Mouse (Mus musculus) hindbrain, embryonic 14.5 days (tissue): ENCODE data around the gene Morn2. TPM values are rescaled to one million over a fixed set of nuclear protein-coding genes. Genes with fewer than 3 reads are reported as not detected.
"Not testable (repeated sequence)": the region's sequence is repeated elsewhere in the genome, so short reads cannot be mapped to it uniquely, and the experiment has no call there.

Experiments
- ATAC-seq: fragments of 200-750 bp; cut with Nextera tagmentation; 2 replicates; pipeline ENCODE4 v1.8.0; 2017; ENCODE audit warnings: moderate number of reproducible peaks, mild to moderate bottlenecking, moderate TSS enrichment, moderate library complexity; ENCODE audit not compliant: low FRiP score
- DNase-seq: peaks from one replicate; pipeline ENCODE4 v3.0.0-alpha.2; 2015; ENCODE audit warnings: low spot score
- H3K27ac ChIP-seq: fragments of 300-500 bp; sonication (generic); 2 replicates; pipeline ENCODE4 v1.5.1; 2014; ENCODE audit warnings: mild to moderate bottlenecking, moderate library complexity
- H3K27me3 ChIP-seq: fragments of 300-500 bp; sonication (generic); 2 replicates; pipeline ENCODE4 v1.6.1; 2014; ENCODE audit warnings: mild to moderate bottlenecking, low read length, mixed read lengths; ENCODE audit not compliant: control insufficient read depth, insufficient read depth
- H3K36me3 ChIP-seq: fragments of 300-500 bp; sonication (generic); replicated peaks from 2 replicates; pipeline ENCODE4 v1.6.1; 2014; ENCODE audit not compliant: control insufficient read depth, insufficient read depth
- H3K4me1 ChIP-seq: fragments of 300-500 bp; sonication (generic); replicated peaks from 2 replicates; pipeline ENCODE4 v1.6.1; 2014; ENCODE audit warnings: antibody characterized with exemption, low read length, mixed read lengths; ENCODE audit not compliant: control insufficient read depth, insufficient read depth
- H3K4me2 ChIP-seq: fragments of 300-500 bp; sonication (generic); replicated peaks from 2 replicates; pipeline ENCODE4 v1.6.1; 2014; ENCODE audit warnings: mild to moderate bottlenecking, moderate library complexity
- H3K4me3 ChIP-seq: fragments of 300-500 bp; sonication (generic); replicated peaks from 2 replicates; pipeline ENCODE4 v1.5.1; 2014; ENCODE audit warnings: mild to moderate bottlenecking, low read length
- H3K9ac ChIP-seq: fragments of 300-500 bp; sonication (generic); 2 replicates; pipeline ENCODE4 v1.6.1; 2014
- H3K9me3 ChIP-seq: fragments of 300-500 bp; sonication (generic); 2 replicates; pipeline ENCODE4 v1.6.1; 2016; ENCODE audit warnings: low read length; ENCODE audit not compliant: control insufficient read depth
- WGBS: fragments of 180-500 bp; shearing (Covaris S2); extraction: QIAGEN DNeasy Blood & Tissue Kit; methylation state at CpG from one replicate; pipeline ENCODE4 v1.1.7; 2014; 5-methylcytosine and 5-hydroxymethylcytosine counted together
- polyA plus RNA-seq: library from polyadenylated mRNA; unstranded; fragments of >200 nt; fragmentation: Nextera tagmentation; extraction: Ambion mirVana; gene quantifications from 2 replicates; pipeline ENCODE4 v1.2.1, GENCODE M21; 2014

The Morn2 gene
- 58.1 and 64.2 TPM in 2 replicates for polyA plus RNA-seq

- ATAC-seq: peak; percentile 98
- under 1% methylated on average over 34 of the region's 35 CpGs for WGBS
- Histone ChIP-seq H3K4me3 (peak within 1 kb of the TSS; percentile 90), H3K9me3 (no peaks in the 10 kb centered on the region), H3K36me3 (no peaks in the 10 kb centered on the region), H3K9ac (peak within 1 kb of the TSS; percentile 95), H3K27ac (peak within 1 kb of the TSS; percentile 92), H3K27me3 (no peaks in the 10 kb centered on the region), H3K4me2 (peak within 1 kb of the TSS; percentile 60), H3K4me1 (peaks cover 13% of the 10 kb centered on the region; the same call in 1 of the 2 replicates)
- peak; percentile 94 for DNase-seq
Measured at GRCm38 (mm10) chr17:80290074-80290657, at the start of gene Morn2, which contains the start of gene Dhx57. Gene Morn2, plus strand, starts transcription at chr17:80290203. Gene Dhx57, minus strand, starts transcription at chr17:80290476.

DNA sequence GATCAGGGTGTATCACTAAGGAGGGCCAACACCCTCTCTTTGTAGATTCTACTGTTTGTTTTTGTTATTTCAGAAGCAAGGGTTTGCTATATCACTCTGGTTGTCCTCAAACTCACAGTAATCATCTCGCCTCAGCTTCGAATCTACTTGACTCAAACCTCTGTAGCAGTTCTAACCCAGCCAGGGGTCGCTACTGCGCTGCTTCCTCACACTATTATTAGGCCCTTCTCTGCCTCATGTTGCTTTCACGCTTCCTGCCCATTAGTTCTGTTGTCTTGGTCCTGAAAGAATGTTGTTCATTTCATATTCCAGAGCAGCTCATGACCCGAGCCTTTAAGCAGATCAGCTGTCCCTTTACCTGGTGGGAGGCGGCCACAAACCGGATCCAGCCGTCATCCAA lies 48.4 kb upstream of the Morn2 start:
- no peak for ATAC-seq
- Histone ChIP-seq H3K4me3 (no peak overlapping the region), H3K27ac (no peak overlapping the region), H3K9me3 (no peaks in the 10 kb centered on the region), H3K36me3 (peaks cover 99% of the 10 kb centered on the region), H3K4me2 (no peak overlapping the region), H3K9ac (no peak overlapping the region), H3K4me1 (no peaks in the 10 kb centered on the region), H3K27me3 (no peaks in the 10 kb centered on the region)
- 86% methylated on average over 9 of the region's 9 CpGs for WGBS
- DNase-seq: no peak

DNA sequence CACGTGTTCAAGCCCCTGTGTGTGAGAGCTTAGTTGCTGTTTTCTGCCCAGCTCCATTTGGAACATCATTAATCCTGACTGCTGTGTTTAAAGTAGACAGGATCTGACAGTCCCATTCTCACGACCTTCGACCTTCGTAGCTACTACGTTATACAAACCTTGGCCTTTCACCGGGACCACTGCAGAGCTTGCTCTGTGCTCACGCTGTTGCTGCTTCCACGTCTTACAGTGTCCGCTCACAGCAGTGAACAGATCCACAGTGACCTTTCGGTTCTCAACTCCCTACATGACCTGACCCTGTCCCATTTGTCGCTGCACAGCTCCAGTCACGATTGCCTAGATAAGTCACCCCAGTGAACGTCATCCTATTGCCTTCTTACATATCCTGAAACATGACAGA lies 46.9 kb upstream of the Morn2 start:
- ATAC-seq (no peak), DNase-seq (no peak)
- Histone ChIP-seq H3K27ac (no peak overlapping the region), H3K9me3 (no peaks in the 10 kb centered on the region), H3K27me3 (no peaks in the 10 kb centered on the region), H3K4me1 (no peaks in the 10 kb centered on the region), H3K36me3 (peaks cover 99% of the 10 kb centered on the region), H3K4me2 (no peak overlapping the region), H3K9ac (no peak overlapping the region), H3K4me3 (no peak overlapping the region)
- whole genome bisulfite sequencing: 58% methylated on average over 13 of the region's 13 CpGs

- no peaks in the 10 kb centered on the region for H3K27me3 ChIP-seq
- WGBS: 84% methylated on average over 13 of the region's 13 CpGs
- DNase-seq (no peak), ATAC-seq (no peak)
- H3K4me3 ChIP-seq: no peak overlapping the region
- no peaks in the 10 kb centered on the region for H3K9me3 ChIP-seq
- H3K27ac ChIP-seq: no peak overlapping the region
- H3K4me2 ChIP-seq: no peak overlapping the region
- peaks cover 100% of the 10 kb centered on the region for H3K36me3 ChIP-seq
- H3K9ac ChIP-seq: no peak overlapping the region
- no peaks in the 10 kb centered on the region for H3K4me1 ChIP-seq
Measured at GRCm38 (mm10) chr17:80252757-80253525, 37.1 kb upstream of the Morn2 start.

DNA sequence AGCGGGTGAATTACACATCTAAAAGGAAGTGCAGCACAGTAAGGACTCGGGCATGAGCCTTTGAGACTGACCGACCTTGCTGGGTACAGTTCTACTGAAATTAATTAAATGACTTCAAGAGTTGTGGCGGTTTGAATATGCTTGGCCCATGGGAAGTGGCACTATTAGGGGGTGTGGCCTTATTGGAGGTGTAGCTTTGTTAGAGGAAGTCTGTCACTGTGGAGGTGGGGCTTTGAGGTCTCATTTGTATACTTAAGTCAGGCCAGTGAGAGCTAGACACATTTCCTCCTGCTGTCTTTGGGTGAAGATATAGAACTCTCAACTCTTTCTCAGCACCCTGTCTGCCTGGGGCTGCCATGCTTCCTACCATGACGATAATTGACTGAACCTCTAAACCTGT lies 35.6 kb upstream of the Morn2 start:
- 95% methylated on average over 5 of the region's 5 CpGs for whole genome bisulfite sequencing

DNA sequence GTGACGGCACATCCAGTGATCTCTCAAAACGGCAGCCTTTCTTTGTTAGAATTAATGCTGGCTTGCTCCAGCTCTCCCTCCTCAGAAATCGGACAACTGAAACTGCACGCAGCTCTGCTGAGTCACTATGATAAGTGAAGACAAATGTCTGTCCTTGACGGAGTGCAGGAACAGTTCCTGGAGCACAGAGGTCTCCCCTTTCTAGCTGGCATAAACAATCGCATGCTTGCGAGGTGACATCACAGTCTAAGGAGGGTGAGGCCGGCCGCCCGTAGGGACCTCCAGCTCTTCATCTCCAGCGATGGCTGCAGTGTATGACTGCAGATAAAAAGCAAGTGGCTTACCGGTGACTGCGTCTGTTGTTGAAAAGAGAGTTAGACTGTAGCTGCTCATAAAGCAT lies 34.8 kb upstream of the Morn2 start:
- no peaks in the 10 kb centered on the region for H3K27me3 ChIP-seq
- H3K4me2 ChIP-seq: no peak overlapping the region
- ATAC-seq: no peak
- H3K9me3 ChIP-seq: no peaks in the 10 kb centered on the region
- WGBS: 69% methylated on average over 13 of the region's 13 CpGs
- H3K27ac ChIP-seq: no peak overlapping the region
- H3K4me1 ChIP-seq: no peaks in the 10 kb centered on the region
- no peak for DNase-seq
- H3K9ac ChIP-seq: no peak overlapping the region
- no peak overlapping the region for H3K4me3 ChIP-seq
- peaks cover 100% of the 10 kb centered on the region for H3K36me3 ChIP-seq

More for the DNA sequence above, 35.6 kb upstream of the Morn2 start:
- H3K4me2 ChIP-seq: no peak overlapping the region
- no peak overlapping the region for H3K4me3 ChIP-seq
- H3K9me3 ChIP-seq: no peaks in the 10 kb centered on the region
- no peak overlapping the region for H3K27ac ChIP-seq
- no peak for ATAC-seq
- H3K36me3 ChIP-seq: peaks cover 100% of the 10 kb centered on the region
- no peaks in the 10 kb centered on the region for H3K4me1 ChIP-seq
- H3K9ac ChIP-seq: no peak overlapping the region
- no peaks in the 10 kb centered on the region for H3K27me3 ChIP-seq
- no peak for DNase-seq

- Histone ChIP-seq H3K27me3 (no peaks in the 10 kb centered on the region), H3K4me2 (no peak overlapping the region), H3K36me3 (peaks cover 97% of the 10 kb centered on the region), H3K4me1 (no peaks in the 10 kb centered on the region), H3K27ac (no peak overlapping the region), H3K4me3 (no peak overlapping the region), H3K9ac (no peak overlapping the region), H3K9me3 (no peaks in the 10 kb centered on the region)
- DNase-seq: no peak
- no peak for ATAC-seq
- 91% methylated on average over 4 of the region's 4 CpGs for WGBS
Measured at GRCm38 (mm10) chr17:80267065-80267464, 22.9 kb upstream of the Morn2 start.

- no peaks in the 10 kb centered on the region for H3K9me3 ChIP-seq
Measured at GRCm38 (mm10) chr17:80268151-80268550, 21.9 kb upstream of the Morn2 start.

DNA sequence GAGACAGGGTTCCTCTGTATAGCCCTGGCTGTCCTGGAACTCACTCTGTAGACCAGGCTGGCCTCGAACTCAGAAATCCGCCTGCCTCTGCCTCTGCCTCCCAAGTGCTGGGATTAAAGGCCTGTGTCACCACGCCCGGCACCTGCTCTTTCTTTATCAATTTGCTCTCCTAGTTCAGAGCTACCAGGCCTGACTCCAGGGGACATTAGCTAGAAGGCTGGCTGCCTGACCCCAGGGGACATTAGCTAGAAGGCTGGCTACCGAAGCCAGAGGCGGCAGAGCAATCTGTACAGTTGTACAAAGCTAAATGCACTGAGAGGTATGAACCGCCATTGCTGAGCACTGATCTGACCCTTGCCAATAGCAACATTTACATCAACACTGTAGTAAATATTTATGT lies 19.4 kb upstream of the Morn2 start:
- not testable (repeated sequence) for H3K4me1 ChIP-seq, H3K4me3 ChIP-seq, H3K9ac ChIP-seq, H3K9me3 ChIP-seq, H3K27ac ChIP-seq, DNase-seq, H3K4me2 ChIP-seq, ATAC-seq, H3K27me3 ChIP-seq
- 96% methylated on average over 7 of the region's 7 CpGs for WGBS
- H3K36me3 ChIP-seq: peaks cover 97% of the 10 kb centered on the region

More at GRCm38 (mm10) chr17:80268151-80268550, 21.9 kb upstream of the Morn2 start:
- H3K9ac ChIP-seq: no peak overlapping the region
- DNase-seq (no peak), ATAC-seq (no peak)
- H3K4me3 ChIP-seq: no peak overlapping the region
- H3K27me3 ChIP-seq: no peaks in the 10 kb centered on the region
- no peak overlapping the region for H3K27ac ChIP-seq
- no peak overlapping the region for H3K4me2 ChIP-seq
- 96% methylated on average over 3 of the region's 3 CpGs for WGBS
- peaks cover 97% of the 10 kb centered on the region for H3K36me3 ChIP-seq
- H3K4me1 ChIP-seq: no peaks in the 10 kb centered on the region
